Mouse (Mus musculus): Measurements from ENCODE around the gene Eps8l2.

DNA sequence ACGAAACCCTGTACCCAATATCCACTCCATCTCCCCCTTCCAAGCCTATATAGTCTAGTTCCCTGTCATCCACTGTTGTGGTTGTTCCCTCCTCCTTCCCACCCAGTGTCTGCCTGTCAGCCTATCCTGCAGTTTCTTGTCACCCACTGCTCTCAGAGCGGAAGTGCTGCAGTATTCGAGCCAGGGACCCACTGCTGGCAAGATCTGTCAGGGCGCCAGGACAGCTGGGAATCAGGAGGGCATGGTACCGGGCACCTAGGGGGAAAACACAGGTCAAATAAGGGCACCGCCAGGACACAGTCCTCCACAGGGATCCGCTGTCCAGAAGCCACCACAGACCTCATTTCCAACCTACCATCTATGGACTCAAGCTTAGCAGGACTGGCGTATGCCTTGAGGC is 72.0 kb downstream of the Eps8l2 start:
- TF ChIP-seq MYOD1 (IDR thresholded peaks at IDR 0.05; ENCODE audit: control insufficient read depth, insufficient read length, low read depth) (no peak), MAX (IDR thresholded peaks at IDR 0.05) (no peak), MYOG (IDR thresholded peaks at IDR 0.05; ENCODE audit: control insufficient read depth, extremely low read depth, insufficient read length) (no peak), CTCF (IDR thresholded peaks at IDR 0.05; ENCODE audit: control insufficient read depth, insufficient read depth, insufficient read length) (no peak), CEBPB (IDR thresholded peaks at IDR 0.05; ENCODE audit: low read depth) (no peak), FOSL1 (IDR thresholded peaks at IDR 0.05; ENCODE audit: insufficient read depth, low read length, poor library complexity, severe bottlenecking) (no peak)

Measured in C2C12 (cell line).